Mouse (Mus musculus) intestine, embryonic 15.5 days (tissue): ENCODE results near the gene Rassf3. TPM values are rescaled to one million over a fixed set of nuclear protein-coding genes. Genes with fewer than 3 reads are reported as not detected.

Experiments
- ATAC-seq: fragments of 200-750 bp; cut with Nextera tagmentation; 2 replicates; pipeline ENCODE4 v1.8.0; 2017; ENCODE audit warnings: moderate TSS enrichment, moderate library complexity
- H3K27ac ChIP-seq: fragments of 300-500 bp; sonication (generic); 2 replicates; pipeline ENCODE4 v1.5.1; 2015; ENCODE audit warnings: mild to moderate bottlenecking, inconsistent platforms
- H3K27me3 ChIP-seq: fragments of 300-500 bp; sonication (generic); replicated peaks from 2 replicates; pipeline ENCODE4 v1.6.1; 2015; ENCODE audit warnings: inconsistent platforms
- H3K36me3 ChIP-seq: fragments of 300-500 bp; sonication (generic); 2 replicates; pipeline ENCODE4 v1.6.1; 2015; ENCODE audit warnings: inconsistent platforms
- H3K4me1 ChIP-seq: fragments of 300-500 bp; sonication (generic); replicated peaks from 2 replicates; pipeline ENCODE4 v1.6.1; 2015; ENCODE audit warnings: inconsistent platforms
- H3K4me2 ChIP-seq: fragments of 300-500 bp; sonication (generic); replicated peaks from 2 replicates; pipeline ENCODE4 v1.6.1; 2015; ENCODE audit warnings: mild to moderate bottlenecking, inconsistent platforms
- H3K4me3 ChIP-seq: fragments of 300-500 bp; sonication (generic); replicated peaks from 2 replicates; pipeline ENCODE4 v1.5.1; 2015; ENCODE audit warnings: inconsistent platforms
- H3K9ac ChIP-seq: fragments of 300-500 bp; sonication (generic); 2 replicates; pipeline ENCODE4 v1.6.1; 2015; ENCODE audit warnings: inconsistent platforms
- H3K9me3 ChIP-seq: fragments of 300-500 bp; sonication (generic); 2 replicates; pipeline ENCODE4 v1.6.1; 2016; ENCODE audit warnings: inconsistent platforms
- WGBS: fragments of 180-500 bp; shearing (Covaris S2); methylation state at CpG from one replicate; pipeline ENCODE4 v1.1.7; 2015; 5-methylcytosine and 5-hydroxymethylcytosine counted together
- polyA plus RNA-seq: library from polyadenylated mRNA; unstranded; fragments of >200 nt; fragmentation: Nextera tagmentation; extraction: Ambion mirVana; gene quantifications from 2 replicates; pipeline ENCODE4 v1.2.1, GENCODE M21; 2015

Gene Rassf3
- polyA plus RNA-seq, 1 experiment from 2014 or later, result 23.5 TPM

DNA sequence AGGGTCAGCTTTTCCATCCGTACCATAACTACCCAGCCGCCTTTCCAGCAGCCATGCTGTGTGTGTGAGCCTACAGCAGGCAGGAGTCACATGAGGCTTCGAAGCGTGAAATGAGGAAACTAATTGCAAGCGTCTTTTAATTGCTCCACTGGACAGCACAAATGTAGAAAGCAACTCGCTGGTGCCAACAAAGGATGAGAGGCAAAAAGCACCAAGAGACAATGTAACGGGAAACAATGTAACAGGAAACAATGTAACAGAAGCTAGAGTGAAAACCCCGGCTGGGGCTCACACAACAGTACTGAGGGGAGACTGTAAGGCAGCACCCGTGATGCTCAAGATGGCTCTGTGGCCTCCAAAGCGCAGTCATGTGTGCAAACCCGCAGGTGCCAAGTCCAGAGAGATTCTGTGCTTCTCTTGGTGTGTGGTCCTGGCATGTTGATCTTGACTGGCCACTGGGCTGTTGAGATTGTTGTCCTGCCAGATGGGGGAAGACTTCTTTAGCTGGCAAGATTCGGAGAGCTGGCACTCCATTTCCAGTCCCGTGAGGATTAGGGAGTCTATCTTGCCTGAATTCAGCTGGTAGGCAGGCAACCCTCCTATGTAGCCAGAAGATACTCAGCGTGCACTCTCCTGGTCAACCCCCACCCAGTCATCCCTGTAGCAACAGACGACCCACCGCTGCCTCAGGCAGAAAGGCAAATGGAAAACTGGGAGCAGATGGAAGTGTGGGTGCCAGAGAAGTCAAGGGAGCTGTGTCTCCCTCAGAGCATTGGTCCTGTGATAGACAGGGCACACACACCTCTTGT, 52.4 kb downstream of the Rassf3 start:
- ATAC-seq, result no peak
- no peaks in the 10 kb centered on the region for H3K27me3 ChIP-seq
- H3K27ac ChIP-seq, result peak overlapping the region; percentile 44
- H3K4me2 ChIP-seq, result no peak overlapping the region
- no peaks in the 10 kb centered on the region for H3K36me3 ChIP-seq
- H3K4me1 ChIP-seq, result peaks cover 68% of the 10 kb centered on the region
- H3K9me3 ChIP-seq, result no peaks in the 10 kb centered on the region
- H3K9ac ChIP-seq, result no peak overlapping the region
- H3K4me3 ChIP-seq, result no peak overlapping the region
- WGBS, result 76% methylated on average over 16 of the region's 16 CpGs

DNA sequence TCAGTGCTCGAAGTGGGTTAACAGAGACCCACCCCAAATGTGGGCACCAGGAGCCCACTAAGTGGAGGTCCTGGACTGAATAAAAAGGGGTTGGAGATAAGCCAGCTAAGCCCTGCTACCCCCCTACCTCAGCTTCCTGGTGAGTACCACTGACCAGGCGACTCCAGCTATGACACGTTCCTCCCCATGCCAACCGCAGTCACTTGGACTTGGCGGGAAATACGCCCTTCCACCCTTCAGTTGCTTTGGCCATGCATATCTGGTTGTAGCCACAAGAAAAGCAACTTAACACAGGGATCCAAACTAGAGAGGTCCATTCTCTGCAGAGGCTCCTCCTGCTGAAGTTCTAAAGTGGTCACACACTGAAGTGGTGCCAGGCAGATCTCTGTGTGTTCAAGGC, 53.9 kb downstream of the Rassf3 start:
- Histone ChIP-seq H3K9me3 (no peaks in the 10 kb centered on the region), H3K4me1 (peaks cover 59% of the 10 kb centered on the region), H3K9ac (no peak overlapping the region), H3K27me3 (no peaks in the 10 kb centered on the region), H3K4me3 (no peak overlapping the region), H3K36me3 (no peaks in the 10 kb centered on the region), H3K4me2 (no peak overlapping the region), H3K27ac (no peak overlapping the region)
- 84% methylated on average over 6 of the region's 6 CpGs for WGBS
- no peak for ATAC-seq

DNA sequence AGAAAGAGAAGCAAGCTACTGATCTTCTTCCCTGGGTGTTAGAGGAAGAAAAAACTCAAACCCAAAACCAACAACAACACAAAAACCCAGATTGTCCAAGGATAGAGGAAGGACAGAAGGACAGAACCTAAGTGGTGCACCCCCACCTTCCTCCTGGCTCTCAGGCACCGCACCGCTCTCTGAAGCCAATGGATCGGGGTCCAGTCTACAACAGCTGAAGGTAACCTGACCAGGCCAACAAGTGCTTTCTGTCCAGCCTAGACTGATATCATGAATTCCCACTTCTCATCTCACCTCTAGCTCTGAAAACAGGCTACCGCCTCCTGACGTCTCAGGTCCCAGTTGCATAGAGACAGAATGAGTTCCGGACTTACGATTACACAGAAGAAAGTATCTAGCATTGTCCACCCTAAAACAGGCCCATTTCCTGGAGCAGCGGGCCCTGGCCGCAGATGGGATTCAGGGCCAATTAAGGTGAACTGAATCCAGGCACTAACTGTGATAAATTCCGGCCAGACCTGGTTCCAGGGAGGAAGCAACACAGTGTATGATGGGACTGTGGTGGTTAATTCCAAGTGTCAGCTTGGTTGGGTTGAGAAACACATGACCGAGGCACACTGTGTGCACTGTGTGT, 54.4 kb downstream of the Rassf3 start:
- 92% methylated on average over 11 of the region's 11 CpGs for WGBS
- ATAC-seq, result no peak

DNA sequence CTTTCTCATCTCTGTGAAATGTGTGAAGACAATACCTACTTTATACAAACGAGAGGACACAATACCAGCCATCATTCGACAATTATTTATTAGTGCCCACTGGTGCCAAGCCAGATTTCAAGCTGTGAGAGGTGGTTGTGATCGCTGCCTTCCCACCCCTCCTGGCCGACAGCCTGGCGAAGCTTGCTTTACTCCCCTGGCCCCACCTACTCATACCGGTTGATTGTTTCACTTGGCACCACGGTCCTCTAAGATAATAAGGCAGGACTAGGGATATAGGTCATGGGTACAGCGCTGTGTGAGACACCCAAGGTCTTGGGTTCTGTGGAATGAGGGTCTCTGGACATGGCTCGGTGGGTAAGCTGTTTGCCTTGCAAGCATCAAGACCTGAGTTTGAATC, 55.1 kb downstream of the Rassf3 start:
- H3K27me3 ChIP-seq, result no peaks in the 10 kb centered on the region
- no peak for ATAC-seq
- peaks cover 54% of the 10 kb centered on the region for H3K4me1 ChIP-seq
- H3K27ac ChIP-seq, result no peak overlapping the region
- no peaks in the 10 kb centered on the region; the same call in 1 of the 2 replicates for H3K36me3 ChIP-seq
- no peaks in the 10 kb centered on the region for H3K9me3 ChIP-seq
- 74% methylated on average over 9 of the region's 9 CpGs for WGBS
- H3K9ac ChIP-seq, result no peak overlapping the region
- no peak overlapping the region for H3K4me3 ChIP-seq
- no peak overlapping the region for H3K4me2 ChIP-seq

More for the DNA sequence above, 54.4 kb downstream of the Rassf3 start:
- H3K4me1 ChIP-seq, result peaks cover 56% of the 10 kb centered on the region
- no peaks in the 10 kb centered on the region for H3K9me3 ChIP-seq
- no peak overlapping the region for H3K4me3 ChIP-seq
- H3K9ac ChIP-seq, result no peak overlapping the region
- no peaks in the 10 kb centered on the region for H3K27me3 ChIP-seq
- no peak overlapping the region for H3K4me2 ChIP-seq
- no peaks in the 10 kb centered on the region for H3K36me3 ChIP-seq
- no peak overlapping the region for H3K27ac ChIP-seq

DNA sequence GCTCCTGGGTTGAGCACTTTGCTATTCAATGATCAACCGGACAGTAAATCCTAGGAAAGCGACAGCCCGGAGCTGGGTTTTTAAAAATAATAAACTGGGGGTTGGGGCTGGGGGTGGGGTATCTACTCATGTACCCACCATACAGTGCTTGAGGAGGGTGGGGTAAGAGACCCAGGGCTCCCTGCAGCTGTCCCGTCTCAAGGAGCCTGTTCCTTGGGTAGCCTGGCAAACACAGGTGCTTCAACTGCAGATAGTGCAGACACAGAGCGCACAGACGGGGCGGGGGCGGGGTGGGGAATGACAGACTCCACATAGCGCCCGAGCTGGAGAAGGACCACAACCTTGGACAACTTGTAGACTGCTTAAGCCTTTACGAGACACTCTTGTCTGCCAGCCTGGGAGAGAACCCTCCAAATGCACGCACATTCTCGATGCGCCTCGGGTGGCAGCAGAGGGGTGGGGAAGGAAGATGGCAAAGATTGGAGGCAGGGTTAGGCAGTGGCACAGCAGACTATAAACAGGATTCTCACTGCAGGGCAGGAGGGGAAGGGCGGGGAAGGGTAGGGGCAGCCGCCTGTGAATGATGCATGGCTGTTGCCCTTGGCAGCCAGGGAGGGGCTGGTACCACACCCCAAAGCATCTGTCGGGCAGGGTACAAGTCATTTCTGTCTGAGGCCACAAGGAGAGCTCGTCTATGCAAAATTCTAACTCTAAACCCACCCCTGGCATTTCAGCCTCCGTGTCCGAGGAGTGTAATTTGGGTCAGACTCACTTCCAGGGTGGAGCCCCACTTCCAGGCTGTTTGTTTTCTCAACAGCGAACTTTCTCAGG, 56.3 kb downstream of the Rassf3 start:
- Histone ChIP-seq H3K4me1 (peaks cover 46% of the 10 kb centered on the region), H3K9me3 (no peaks in the 10 kb centered on the region), H3K36me3 (peaks cover 4% of the 10 kb centered on the region; the same call in 1 of the 2 replicates), H3K4me2 (0 out of 2 replicates have a peak overlapping the region, but pooled peaks have one; percentile 17), H3K9ac (no peak overlapping the region), H3K27ac (no peak overlapping the region), H3K4me3 (no peak overlapping the region), H3K27me3 (no peaks in the 10 kb centered on the region)
- WGBS, result 28% methylated on average over 22 of the region's 22 CpGs
- ATAC-seq, result peak; percentile 77

DNA sequence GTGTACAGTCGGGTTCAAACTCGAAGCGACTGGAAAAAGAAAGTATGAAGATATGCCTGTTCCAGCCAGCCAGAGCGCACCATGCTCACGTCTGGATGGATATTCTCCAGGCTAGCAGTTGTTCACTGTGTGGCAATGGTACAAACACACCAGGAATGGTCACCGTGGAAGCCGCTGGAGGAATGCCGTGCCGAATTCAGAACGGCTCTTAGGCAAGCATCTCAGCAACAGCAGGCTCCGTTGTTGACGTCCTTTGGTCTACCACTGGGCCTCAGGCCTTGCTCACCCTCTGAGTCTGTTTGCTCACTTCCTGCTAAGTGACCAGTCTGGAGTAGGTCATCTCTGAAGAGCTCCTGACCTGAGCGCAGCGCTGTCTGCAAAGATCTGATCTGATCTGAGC, 57.3 kb downstream of the Rassf3 start:
- Histone ChIP-seq H3K27me3 (no peaks in the 10 kb centered on the region), H3K36me3 (peaks cover 4% of the 10 kb centered on the region; the same call in 1 of the 2 replicates), H3K4me3 (no peak overlapping the region), H3K4me1 (peaks cover 40% of the 10 kb centered on the region), H3K9ac (no peak overlapping the region), H3K9me3 (no peaks in the 10 kb centered on the region), H3K4me2 (no peak overlapping the region), H3K27ac (no peak overlapping the region)
- 69% methylated on average over 14 of the region's 14 CpGs for WGBS
- ATAC-seq, result no peak

DNA sequence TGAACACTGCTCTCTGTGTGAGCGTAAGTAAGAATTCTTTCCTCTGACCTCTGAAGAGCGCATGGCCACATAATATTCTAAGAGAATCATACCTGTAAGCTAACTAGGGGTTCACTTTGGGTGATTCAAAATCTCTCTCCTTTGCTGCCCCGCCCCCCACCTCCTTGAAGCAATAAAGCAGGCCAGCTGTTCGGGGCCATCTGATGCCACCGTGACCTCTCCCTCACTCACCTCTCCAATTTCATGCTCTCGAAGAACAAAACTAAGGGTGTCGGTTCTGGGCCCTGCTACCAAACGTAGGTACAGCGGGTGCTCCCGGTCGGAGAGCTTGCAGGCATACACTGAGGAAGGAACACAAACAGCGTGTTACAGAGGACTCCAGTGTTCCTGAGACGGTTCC, 62.0 kb downstream of the Rassf3 start:
- no peak overlapping the region for H3K27ac ChIP-seq
- H3K36me3 ChIP-seq, result peaks cover 13% of the 10 kb centered on the region
- no peak overlapping the region for H3K9ac ChIP-seq
- 80% methylated on average over 13 of the region's 13 CpGs for WGBS
- H3K4me2 ChIP-seq, result no peak overlapping the region
- H3K9me3 ChIP-seq, result no peaks in the 10 kb centered on the region
- H3K4me3 ChIP-seq, result no peak overlapping the region
- peaks cover 11% of the 10 kb centered on the region for H3K4me1 ChIP-seq
- ATAC-seq, result no peak
- H3K27me3 ChIP-seq, result no peaks in the 10 kb centered on the region

DNA sequence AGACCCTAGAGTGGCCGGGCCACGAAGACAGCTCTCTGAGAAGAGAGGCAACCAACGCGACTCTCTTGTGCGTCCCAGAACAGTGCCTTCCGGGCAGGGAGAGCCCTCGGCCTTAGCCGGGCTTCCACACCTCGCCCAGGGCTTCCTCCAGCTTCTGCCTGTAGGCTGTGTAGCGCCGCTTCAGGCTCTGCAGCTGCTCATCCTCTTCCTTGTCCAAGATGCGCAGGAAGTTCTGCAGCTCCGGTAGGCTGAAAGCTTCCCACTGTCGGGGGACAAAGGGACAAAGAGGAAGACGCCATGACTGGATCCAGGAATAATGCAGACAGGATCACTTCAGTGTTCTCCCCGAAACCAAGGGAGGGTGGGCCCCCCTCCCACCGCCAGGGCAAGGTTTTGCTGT, 63.3 kb downstream of the Rassf3 start:
- Histone ChIP-seq H3K4me2 (no peak overlapping the region), H3K9ac (no peak overlapping the region), H3K27ac (no peak overlapping the region), H3K27me3 (no peaks in the 10 kb centered on the region), H3K36me3 (peaks cover 13% of the 10 kb centered on the region), H3K4me1 (0 out of 2 replicates have a peak, but pooled peaks cover 8% of the 10 kb centered on the region), H3K9me3 (no peaks in the 10 kb centered on the region), H3K4me3 (no peak overlapping the region)
- ATAC-seq, result no peak
- WGBS, result 80% methylated on average over 17 of the region's 17 CpGs

DNA sequence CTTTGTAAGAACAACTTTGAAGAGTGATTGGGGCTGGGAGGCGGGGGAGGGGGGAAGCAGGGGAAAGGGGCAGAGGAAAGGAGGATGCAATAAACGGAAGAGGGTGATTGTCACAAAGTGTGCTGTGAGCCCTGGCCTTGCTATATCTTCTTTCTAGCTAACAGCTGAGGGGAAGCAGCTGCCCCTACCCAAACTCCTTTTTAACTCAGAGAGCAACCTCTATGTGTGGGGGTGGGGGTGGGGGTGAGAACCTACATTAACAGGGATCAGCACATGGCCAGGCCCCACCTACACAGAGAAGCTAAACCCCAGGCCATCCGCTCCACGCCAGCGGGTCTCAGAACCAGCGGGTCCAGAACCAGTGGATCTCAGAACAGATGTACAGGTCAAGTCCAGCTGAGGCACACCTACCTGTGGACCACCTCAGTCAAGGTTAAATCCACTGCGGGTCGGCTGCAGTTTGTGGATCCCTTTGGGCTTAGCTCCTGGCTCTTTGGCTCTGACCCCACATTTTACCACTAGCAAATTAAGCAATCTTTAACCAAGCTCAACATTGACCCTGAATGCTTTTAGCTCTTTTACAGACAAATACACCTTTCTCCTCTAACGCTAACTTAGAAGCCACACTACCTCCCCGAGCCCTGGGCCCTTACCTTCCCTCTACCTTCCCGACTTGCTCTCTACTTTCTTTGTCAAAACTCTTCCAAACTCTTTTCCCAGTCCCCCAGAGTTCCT, 64.3 kb downstream of the Rassf3 start:
- Histone ChIP-seq H3K9me3 (no peaks in the 10 kb centered on the region), H3K4me2 (no peak overlapping the region), H3K4me1 (0 out of 2 replicates have a peak, but pooled peaks cover 8% of the 10 kb centered on the region), H3K27me3 (no peaks in the 10 kb centered on the region), H3K27ac (no peak overlapping the region), H3K36me3 (peaks cover 13% of the 10 kb centered on the region), H3K4me3 (no peak overlapping the region), H3K9ac (no peak overlapping the region)
- 70% methylated on average over 11 of the region's 11 CpGs for WGBS
- ATAC-seq, result no peak

DNA sequence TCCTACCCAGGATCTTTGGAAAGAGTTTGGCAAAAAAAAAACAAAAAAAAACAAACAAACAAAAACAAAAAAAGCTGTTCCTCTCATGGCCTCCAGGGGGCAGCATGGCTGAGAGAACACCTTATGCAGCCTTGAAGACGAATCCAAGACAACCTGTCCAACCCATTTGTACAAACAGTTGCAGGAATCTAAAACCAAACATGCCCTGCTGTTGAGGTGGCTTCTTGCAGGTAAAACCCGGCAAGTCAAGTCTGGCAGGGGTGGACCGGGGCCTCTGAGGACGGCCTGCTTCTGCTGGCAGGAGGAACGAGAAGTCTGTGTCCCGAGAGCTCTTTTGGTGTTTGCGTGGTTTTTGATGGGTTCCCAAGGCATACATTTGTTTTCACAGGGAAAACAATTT, 66.4 kb downstream of the Rassf3 start:
- WGBS, result 57% methylated on average over 7 of the region's 7 CpGs
- H3K9me3 ChIP-seq, result no peaks in the 10 kb centered on the region
- no peak overlapping the region for H3K4me3 ChIP-seq
- H3K9ac ChIP-seq, result no peak overlapping the region
- H3K36me3 ChIP-seq, result peaks cover 9% of the 10 kb centered on the region
- no peaks in the 10 kb centered on the region for H3K27me3 ChIP-seq
- H3K27ac ChIP-seq, result no peak overlapping the region
- H3K4me2 ChIP-seq, result no peak overlapping the region
- 0 out of 2 replicates have a peak, but pooled peaks cover 3% of the 10 kb centered on the region for H3K4me1 ChIP-seq
- ATAC-seq, result 0 out of 2 replicates have a peak, but pooled peaks have one; percentile 46

DNA sequence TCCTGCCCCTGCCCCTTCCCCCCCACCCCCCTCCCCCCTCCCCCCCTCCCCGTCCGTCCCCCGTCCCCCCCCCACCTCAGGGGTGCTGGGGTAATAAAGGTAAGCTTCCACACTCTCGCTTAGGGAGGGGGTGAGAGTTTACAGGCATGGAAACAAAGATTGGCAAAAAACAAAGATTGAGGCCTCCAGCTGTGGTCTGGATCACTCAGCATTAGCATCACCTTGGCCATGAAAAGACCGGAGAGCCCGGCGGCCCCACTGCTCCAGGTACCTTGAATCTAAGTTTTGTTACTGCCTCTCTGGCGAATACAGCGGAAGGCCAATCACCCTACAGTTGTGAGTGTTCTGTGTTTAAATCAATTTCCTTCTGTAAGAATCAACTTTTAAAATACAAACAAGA, 72.2 kb downstream of the Rassf3 start:
- ATAC-seq, result no peak
- no peaks in the 10 kb centered on the region for H3K4me1 ChIP-seq
- no peak overlapping the region for H3K4me3 ChIP-seq
- H3K27me3 ChIP-seq, result no peaks in the 10 kb centered on the region
- no peaks in the 10 kb centered on the region for H3K36me3 ChIP-seq
- H3K27ac ChIP-seq, result no peak overlapping the region
- H3K9me3 ChIP-seq, result no peaks in the 10 kb centered on the region
- H3K9ac ChIP-seq, result no peak overlapping the region
- WGBS, result 59% methylated on average over 6 of the region's 9 CpGs
- H3K4me2 ChIP-seq, result no peak overlapping the region
